Mouse (Mus musculus) intestine, postnatal 0 days (tissue): ENCODE data around the gene Sbk3. TPM values are rescaled to one million over a fixed set of nuclear protein-coding genes. Genes with fewer than 3 reads are reported as not detected.
A peak's percentile ranks its signal among the peaks of the same experiment; 100 is the strongest.

Experiments used
- ATAC-seq: fragments of 200-750 bp; cut with Nextera tagmentation; 2 replicates; pipeline ENCODE4 v1.8.0; 2017; ENCODE audit warnings: mild to moderate bottlenecking, moderate TSS enrichment, moderate library complexity
- H3K27ac ChIP-seq: fragments of 300-500 bp; sonication (generic); 2 replicates; pipeline ENCODE4 v1.5.1; 2014; ENCODE audit warnings: mild to moderate bottlenecking, low read depth, low read length, moderate library complexity
- H3K27me3 ChIP-seq: fragments of 300-500 bp; sonication (generic); replicated peaks from 2 replicates; pipeline ENCODE4 v1.6.1; 2014; ENCODE audit warnings: low read length, mixed read lengths; ENCODE audit not compliant: control insufficient read depth, insufficient read depth
- H3K36me3 ChIP-seq: fragments of 300-500 bp; sonication (generic); 2 replicates; pipeline ENCODE4 v1.6.1; 2014; ENCODE audit warnings: mild to moderate bottlenecking, moderate library complexity; ENCODE audit not compliant: control insufficient read depth, insufficient read depth
- H3K4me1 ChIP-seq: fragments of 300-500 bp; sonication (generic); replicated peaks from 2 replicates; pipeline ENCODE4 v1.6.1; 2014; ENCODE audit warnings: antibody characterized with exemption, low read length, mixed read lengths; ENCODE audit not compliant: control insufficient read depth, insufficient read depth
- H3K4me2 ChIP-seq: fragments of 300-500 bp; sonication (generic); replicated peaks from 2 replicates; pipeline ENCODE4 v1.6.1; 2014; ENCODE audit warnings: low read depth, mild to moderate bottlenecking, moderate library complexity
- H3K4me3 ChIP-seq: fragments of 300-500 bp; sonication (generic); 2 replicates; pipeline ENCODE4 v1.5.1; 2014; ENCODE audit warnings: low read depth, low read length
- H3K9ac ChIP-seq: fragments of 300-500 bp; sonication (generic); 2 replicates; pipeline ENCODE4 v1.6.1; 2014; ENCODE audit warnings: mild to moderate bottlenecking, low read depth, low read length
- H3K9me3 ChIP-seq: fragments of 300-500 bp; sonication (generic); 2 replicates; pipeline ENCODE4 v1.6.1; 2016; ENCODE audit warnings: mixed run types; ENCODE audit not compliant: control insufficient read depth
- CTCF ChIP-seq: sonication (generic); IDR thresholded peaks from 2 replicates; pipeline ENCODE4 v1.5.1; 2016; ENCODE audit warnings: low read depth, mild to moderate bottlenecking, control low read depth, antibody characterized with exemption, moderate library complexity
- WGBS: fragments of 180-500 bp; shearing (Covaris S2); extraction: QIAGEN DNeasy Blood & Tissue Kit; methylation state at CpG from one replicate; pipeline ENCODE4 v1.1.7; 2014; 5-methylcytosine and 5-hydroxymethylcytosine counted together
- polyA plus RNA-seq: library from polyadenylated mRNA; unstranded; fragments of >200 nt; fragmentation: Nextera tagmentation; extraction: Ambion mirVana; gene quantifications from 2 replicates; pipeline ENCODE4 v1.2.1, GENCODE M21; 2015

The Sbk3 gene
- polyA plus RNA-seq, 1 experiment from 2014 or later: not detected

- Histone ChIP-seq H3K9ac (no peak overlapping the region), H3K4me2 (no peak overlapping the region), H3K27me3 (no peaks in the 10 kb centered on the region), H3K4me3 (no peak overlapping the region), H3K4me1 (peaks cover 3% of the 10 kb centered on the region; the same call in 1 of the 2 replicates), H3K27ac (no peak overlapping the region), H3K36me3 (peaks cover 19% of the 10 kb centered on the region), H3K9me3 (no peaks in the 10 kb centered on the region)
- ATAC-seq: no peak
- TF ChIP-seq CTCF: no peak
- 96% methylated on average over 2 of the region's 2 CpGs for WGBS
Measured at GRCm38 (mm10) chr7:5016920-5017319, 46.0 kb upstream of the Sbk3 start.

- no peak for TF ChIP-seq CTCF
- Histone ChIP-seq H3K27ac (peak overlapping the region; percentile 100), H3K9ac (peak overlapping the region; percentile 83; the same call in 1 of the 2 replicates), H3K4me2 (peak overlapping the region; percentile 82), H3K4me3 (peak overlapping the region; percentile 60), H3K27me3 (no peaks in the 10 kb centered on the region), H3K9me3 (no peaks in the 10 kb centered on the region), H3K36me3 (peaks cover 28% of the 10 kb centered on the region), H3K4me1 (peaks cover 3% of the 10 kb centered on the region; the same call in 1 of the 2 replicates)
- 29% methylated on average over 3 of the region's 3 CpGs for WGBS
- peak; percentile 22 for ATAC-seq
Measured at GRCm38 (mm10) chr7:5016057-5016456, 45.1 kb upstream of the Sbk3 start.

DNA sequence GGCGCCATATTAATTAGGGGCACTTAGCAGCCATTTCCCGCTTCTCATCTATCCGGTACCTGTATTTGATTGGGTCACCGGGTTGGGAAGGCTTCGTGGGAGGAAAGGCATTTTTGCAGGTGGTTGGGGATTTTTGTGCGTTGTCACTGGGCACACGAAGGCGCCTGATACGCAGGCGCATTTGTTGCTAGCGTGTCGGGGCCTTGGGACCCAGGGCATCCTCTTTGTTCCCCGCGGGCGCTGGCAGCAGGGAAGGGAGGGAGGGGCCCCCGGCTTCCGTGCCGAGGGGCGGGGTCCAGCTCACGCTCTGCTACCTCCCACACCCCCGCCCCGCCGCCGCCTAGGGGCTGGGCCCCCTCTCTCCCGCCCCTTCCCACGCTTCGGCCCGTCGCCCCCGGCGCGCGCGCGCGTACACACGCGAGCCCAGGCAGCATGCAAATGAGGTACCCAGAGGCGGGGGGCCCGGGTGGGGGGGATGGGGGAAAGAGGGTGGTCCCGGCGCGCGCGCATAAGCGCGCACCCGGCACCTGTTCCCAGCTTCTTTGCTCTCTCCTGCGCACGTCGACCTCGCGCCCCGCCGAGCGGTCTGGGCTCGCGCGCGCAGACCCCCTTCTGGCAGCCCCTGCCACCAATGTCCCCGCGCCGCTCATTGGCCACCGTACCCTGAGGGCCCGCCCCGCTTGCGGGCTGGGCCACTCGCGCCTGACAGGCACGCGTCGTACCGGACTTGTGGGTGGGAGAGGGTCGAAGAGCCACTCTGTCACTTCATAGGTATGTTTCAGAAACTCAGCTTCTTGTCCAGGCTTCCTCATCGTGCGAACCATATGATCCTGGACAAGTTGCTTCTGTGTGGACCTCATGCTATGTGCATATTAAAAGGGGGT, 44.4 kb upstream of the Sbk3 start, which contains the start of gene Gm44973:
Gm44973 (plus strand) TSS at position 379 of the 884 bp plus-strand sequence.
- peak; percentile 75 for ATAC-seq
- Histone ChIP-seq H3K36me3 (peaks cover 35% of the 10 kb centered on the region), H3K9ac (peak within 1 kb of the TSS; percentile 83), H3K4me1 (peaks cover 3% of the 10 kb centered on the region; the same call in 1 of the 2 replicates), H3K27me3 (no peaks in the 10 kb centered on the region), H3K4me3 (peak within 1 kb of the TSS; percentile 60), H3K4me2 (peak within 1 kb of the TSS; percentile 82), H3K9me3 (no peaks in the 10 kb centered on the region), H3K27ac (peak within 1 kb of the TSS; percentile 100)
- TF ChIP-seq CTCF: no peak
- under 1% methylated on average over 47 of the region's 76 CpGs for WGBS

GRCm38 (mm10) chr7:5014251-5015117, 43.5 kb upstream of the Sbk3 start, which contains the start of the genes Zfp524 and Fiz1:
TSS of gene Zfp524 (plus strand) at chr7:5014415.
TSS of gene Fiz1 (minus strand) at chr7:5014697.
- TF ChIP-seq CTCF: no peak
- H3K4me2 ChIP-seq: peak within 1 kb of the TSS; percentile 82
- H3K4me1 ChIP-seq: peaks cover 3% of the 10 kb centered on the region; the same call in 1 of the 2 replicates
- H3K36me3 ChIP-seq: peaks cover 44% of the 10 kb centered on the region
- H3K9ac ChIP-seq: peak within 1 kb of the TSS; percentile 83
- peak within 1 kb of the TSS; percentile 100 for H3K27ac ChIP-seq
- no peaks in the 10 kb centered on the region for H3K27me3 ChIP-seq
- ATAC-seq: peak; percentile 83
- WGBS: under 1% methylated on average over 42 of the region's 42 CpGs
- peak within 1 kb of the TSS; percentile 60 for H3K4me3 ChIP-seq
- no peaks in the 10 kb centered on the region for H3K9me3 ChIP-seq

GRCm38 (mm10) chr7:5012681-5013513, 41.9 kb upstream of the Sbk3 start:
- H3K36me3 ChIP-seq: peaks cover 57% of the 10 kb centered on the region
- H3K9ac ChIP-seq: no peak overlapping the region
- ATAC-seq: no peak
- H3K4me3 ChIP-seq: no peak overlapping the region
- no peak overlapping the region for H3K27ac ChIP-seq
- no peaks in the 10 kb centered on the region for H3K9me3 ChIP-seq
- H3K4me2 ChIP-seq: no peak overlapping the region
- peaks cover 3% of the 10 kb centered on the region; the same call in 1 of the 2 replicates for H3K4me1 ChIP-seq
- 90% methylated on average over 27 of the region's 27 CpGs for WGBS
- no peaks in the 10 kb centered on the region for H3K27me3 ChIP-seq
- no peak for TF ChIP-seq CTCF
